Mouse (Mus musculus): Measurements from ENCODE around the gene Dsp. TPM values are rescaled to one million over a fixed set of nuclear protein-coding genes. Genes with fewer than 3 reads are reported as not detected.
A peak's percentile ranks its signal among the peaks of the same experiment; 100 is the strongest.

Dsp gene
- polyA plus RNA-seq, 1 experiment from 2014 or later: 13.2 TPM

GRCm38 (mm10) chr13:38157635-38158034 lies 6.5 kb downstream of the Dsp start:
- no peak overlapping the region for H3K27ac ChIP-seq (ENCODE audit: low read depth)
- no peak for DNase-seq (ENCODE audit: low spot score)
- 0 out of 2 replicates have a peak, but pooled peaks cover 2% of the 10 kb centered on the region for H3K4me1 ChIP-seq (replicated peaks; ENCODE audit: control insufficient read depth, insufficient read depth, low read length)
- peaks cover 2% of the 10 kb centered on the region for H3K27me3 ChIP-seq (replicated peaks; ENCODE audit: control insufficient read depth, insufficient read depth, low read length)
- no peak overlapping the region for H3K4me3 ChIP-seq (ENCODE audit: low read depth, low read length)
- no peak overlapping the region for H3K9ac ChIP-seq (ENCODE audit: low read length)
- ATAC-seq (replicated peaks; ENCODE audit: low FRiP score, low TSS enrichment, low read depth): no peak
- H3K36me3 ChIP-seq (ENCODE audit: control insufficient read depth, insufficient read depth, low read length): no peaks in the 10 kb centered on the region
- WGBS: 40% methylated on average over 6 of the region's 6 CpGs
- H3K9me3 ChIP-seq (ENCODE audit: control insufficient read depth, low read length): no peaks in the 10 kb centered on the region
- H3K4me2 ChIP-seq (ENCODE audit: low read length): no peak overlapping the region

- Histone ChIP-seq H3K27ac (ENCODE audit: low read depth) (no peak overlapping the region), H3K36me3 (ENCODE audit: control insufficient read depth, insufficient read depth, low read length) (no peaks in the 10 kb centered on the region), H3K4me1 (replicated peaks; ENCODE audit: control insufficient read depth, insufficient read depth, low read length) (peaks cover 8% of the 10 kb centered on the region; the same call in 1 of the 2 replicates), H3K4me2 (ENCODE audit: low read length) (no peak overlapping the region), H3K27me3 (replicated peaks; ENCODE audit: control insufficient read depth, insufficient read depth, low read length) (no peaks in the 10 kb centered on the region), H3K4me3 (ENCODE audit: low read depth, low read length) (no peak overlapping the region), H3K9me3 (ENCODE audit: control insufficient read depth, low read length) (no peaks in the 10 kb centered on the region), H3K9ac (ENCODE audit: low read length) (no peak overlapping the region)
- 77% methylated on average over 2 of the region's 2 CpGs for WGBS
- ATAC-seq (replicated peaks; ENCODE audit: low FRiP score, low TSS enrichment, low read depth) (no peak), DNase-seq (ENCODE audit: low spot score) (no peak)
Observed at GRCm38 (mm10) chr13:38162002-38162401, 10.9 kb downstream of the Dsp start.

- ATAC-seq (replicated peaks; ENCODE audit: low FRiP score, low TSS enrichment, low read depth): peak; percentile 80
- no peak overlapping the region for H3K4me3 ChIP-seq (ENCODE audit: low read depth, low read length)
Observed at GRCm38 (mm10) chr13:38162668-38163067, 11.6 kb downstream of the Dsp start.

GRCm38 (mm10) chr13:38164932-38165331 lies 13.8 kb downstream of the Dsp start:
- H3K36me3 ChIP-seq (ENCODE audit: control insufficient read depth, insufficient read depth, low read length): no peaks in the 10 kb centered on the region
- no peak overlapping the region for H3K4me2 ChIP-seq (ENCODE audit: low read length)
- H3K4me1 ChIP-seq (replicated peaks; ENCODE audit: control insufficient read depth, insufficient read depth, low read length): peaks cover 8% of the 10 kb centered on the region; the same call in 1 of the 2 replicates
- H3K27me3 ChIP-seq (replicated peaks; ENCODE audit: control insufficient read depth, insufficient read depth, low read length): no peaks in the 10 kb centered on the region
- DNase-seq (ENCODE audit: low spot score) (no peak), ATAC-seq (replicated peaks; ENCODE audit: low FRiP score, low TSS enrichment, low read depth) (no peak)
- no peak overlapping the region for H3K4me3 ChIP-seq (ENCODE audit: low read depth, low read length)
- H3K27ac ChIP-seq (ENCODE audit: low read depth): no peak overlapping the region
- H3K9me3 ChIP-seq (ENCODE audit: control insufficient read depth, low read length): no peaks in the 10 kb centered on the region
- no peak overlapping the region for H3K9ac ChIP-seq (ENCODE audit: low read length)
- 95% methylated on average over 11 of the region's 11 CpGs for WGBS

More at GRCm38 (mm10) chr13:38162668-38163067, 11.6 kb downstream of the Dsp start:
- WGBS: 29% methylated on average over 11 of the region's 11 CpGs
- H3K9me3 ChIP-seq (ENCODE audit: control insufficient read depth, low read length): no peaks in the 10 kb centered on the region
- no peaks in the 10 kb centered on the region for H3K36me3 ChIP-seq (ENCODE audit: control insufficient read depth, insufficient read depth, low read length)
- no peaks in the 10 kb centered on the region for H3K27me3 ChIP-seq (replicated peaks; ENCODE audit: control insufficient read depth, insufficient read depth, low read length)
- peak; percentile 74 for DNase-seq (ENCODE audit: low spot score)
- H3K27ac ChIP-seq (ENCODE audit: low read depth): 0 out of 2 replicates have a peak overlapping the region, but pooled peaks have one; percentile 14
- no peak overlapping the region for H3K4me2 ChIP-seq (ENCODE audit: low read length)
- peaks cover 8% of the 10 kb centered on the region; the same call in 1 of the 2 replicates for H3K4me1 ChIP-seq (replicated peaks; ENCODE audit: control insufficient read depth, insufficient read depth, low read length)
- H3K9ac ChIP-seq (ENCODE audit: low read length): no peak overlapping the region

GRCm38 (mm10) chr13:38167056-38167455 lies 16.0 kb downstream of the Dsp start:
- Histone ChIP-seq H3K27ac (ENCODE audit: low read depth) (no peak overlapping the region), H3K4me2 (ENCODE audit: low read length) (no peak overlapping the region), H3K27me3 (replicated peaks; ENCODE audit: control insufficient read depth, insufficient read depth, low read length) (no peaks in the 10 kb centered on the region), H3K9ac (ENCODE audit: low read length) (no peak overlapping the region), H3K4me3 (ENCODE audit: low read depth, low read length) (no peak overlapping the region), H3K36me3 (ENCODE audit: control insufficient read depth, insufficient read depth, low read length) (no peaks in the 10 kb centered on the region), H3K4me1 (replicated peaks; ENCODE audit: control insufficient read depth, insufficient read depth, low read length) (peaks cover 10% of the 10 kb centered on the region; the same call in 1 of the 2 replicates), H3K9me3 (ENCODE audit: control insufficient read depth, low read length) (no peaks in the 10 kb centered on the region)
- ATAC-seq (replicated peaks; ENCODE audit: low FRiP score, low TSS enrichment, low read depth): no peak
- WGBS: 83% methylated on average over 3 of the region's 3 CpGs
- DNase-seq (ENCODE audit: low spot score): no peak

GRCm38 (mm10) chr13:38170707-38171144 lies 19.6 kb downstream of the Dsp start:
- peak; percentile 89 for ATAC-seq (replicated peaks; ENCODE audit: low FRiP score, low TSS enrichment, low read depth)
- no peaks in the 10 kb centered on the region; the same call in 1 of the 2 replicates for H3K36me3 ChIP-seq (ENCODE audit: control insufficient read depth, insufficient read depth, low read length)
- no peaks in the 10 kb centered on the region for H3K9me3 ChIP-seq (ENCODE audit: control insufficient read depth, low read length)
- H3K4me3 ChIP-seq (ENCODE audit: low read depth, low read length): no peak overlapping the region
- DNase-seq (ENCODE audit: low spot score): peak; percentile 69
- H3K9ac ChIP-seq (ENCODE audit: low read length): no peak overlapping the region
- WGBS: 23% methylated on average over 4 of the region's 4 CpGs
- H3K4me1 ChIP-seq (replicated peaks; ENCODE audit: control insufficient read depth, insufficient read depth, low read length): 0 out of 2 replicates have a peak, but pooled peaks cover 2% of the 10 kb centered on the region
- no peaks in the 10 kb centered on the region for H3K27me3 ChIP-seq (replicated peaks; ENCODE audit: control insufficient read depth, insufficient read depth, low read length)
- H3K4me2 ChIP-seq (ENCODE audit: low read length): no peak overlapping the region
- H3K27ac ChIP-seq (ENCODE audit: low read depth): 0 out of 2 replicates have a peak overlapping the region, but pooled peaks have one; percentile 11

GRCm38 (mm10) chr13:38193406-38193805 lies 42.3 kb downstream of the Dsp start:
- no peak for DNase-seq (ENCODE audit: low spot score)
- no peak overlapping the region for H3K27ac ChIP-seq (ENCODE audit: low read depth)
- 64% methylated on average over 10 of the region's 10 CpGs for WGBS

GRCm38 (mm10) chr13:38201413-38201812 lies 50.3 kb downstream of the Dsp start:
- Histone ChIP-seq H3K4me2 (ENCODE audit: low read length) (no peak overlapping the region), H3K9ac (ENCODE audit: low read length) (no peak overlapping the region), H3K36me3 (ENCODE audit: control insufficient read depth, insufficient read depth, low read length) (peaks cover 12% of the 10 kb centered on the region), H3K4me1 (replicated peaks; ENCODE audit: control insufficient read depth, insufficient read depth, low read length) (peaks cover 7% of the 10 kb centered on the region), H3K9me3 (ENCODE audit: control insufficient read depth, low read length) (peaks cover 6% of the 10 kb centered on the region; the same call in 1 of the 2 replicates), H3K27me3 (replicated peaks; ENCODE audit: control insufficient read depth, insufficient read depth, low read length) (no peaks in the 10 kb centered on the region), H3K27ac (ENCODE audit: low read depth) (no peak overlapping the region), H3K4me3 (ENCODE audit: low read depth, low read length) (no peak overlapping the region)
- DNase-seq (ENCODE audit: low spot score) (no peak), ATAC-seq (replicated peaks; ENCODE audit: low FRiP score, low TSS enrichment, low read depth) (no peak)
- 72% methylated on average over 6 of the region's 6 CpGs for WGBS

More at GRCm38 (mm10) chr13:38193406-38193805, 42.3 kb downstream of the Dsp start:
- Histone ChIP-seq H3K27me3 (replicated peaks; ENCODE audit: control insufficient read depth, insufficient read depth, low read length) (no peaks in the 10 kb centered on the region), H3K36me3 (ENCODE audit: control insufficient read depth, insufficient read depth, low read length) (peaks cover 35% of the 10 kb centered on the region), H3K9ac (ENCODE audit: low read length) (no peak overlapping the region), H3K4me2 (ENCODE audit: low read length) (no peak overlapping the region), H3K4me3 (ENCODE audit: low read depth, low read length) (no peak overlapping the region), H3K9me3 (ENCODE audit: control insufficient read depth, low read length) (peaks cover 17% of the 10 kb centered on the region), H3K4me1 (replicated peaks; ENCODE audit: control insufficient read depth, insufficient read depth, low read length) (no peaks in the 10 kb centered on the region)
- no peak for ATAC-seq (replicated peaks; ENCODE audit: low FRiP score, low TSS enrichment, low read depth)

GRCm38 (mm10) chr13:38204171-38204570 lies 53.1 kb downstream of the Dsp start:
- Histone ChIP-seq H3K4me1 (replicated peaks; ENCODE audit: control insufficient read depth, insufficient read depth, low read length) (peaks cover 7% of the 10 kb centered on the region), H3K9ac (ENCODE audit: low read length) (no peak overlapping the region), H3K27ac (ENCODE audit: low read depth) (no peak overlapping the region), H3K36me3 (ENCODE audit: control insufficient read depth, insufficient read depth, low read length) (no peaks in the 10 kb centered on the region; the same call in 1 of the 2 replicates), H3K4me3 (ENCODE audit: low read depth, low read length) (peak overlapping the region; percentile 84), H3K27me3 (replicated peaks; ENCODE audit: control insufficient read depth, insufficient read depth, low read length) (no peaks in the 10 kb centered on the region), H3K4me2 (ENCODE audit: low read length) (peak overlapping the region; percentile 71), H3K9me3 (ENCODE audit: control insufficient read depth, low read length) (no peaks in the 10 kb centered on the region)
- no peak for DNase-seq (ENCODE audit: low spot score)
- WGBS: 49% methylated on average over 4 of the region's 4 CpGs
- no peak for ATAC-seq (replicated peaks; ENCODE audit: low FRiP score, low TSS enrichment, low read depth)
